Mouse (Mus musculus) thymus, adult 2 months (tissue): Measurements from ENCODE around the gene Gm47791. TPM values are rescaled to one million over a fixed set of nuclear protein-coding genes. Genes with fewer than 3 reads are reported as not detected.

Experiments used
- DNase-seq: peaks from one replicate; pipeline ENCODE4 v3.0.0; 2021
- H3K27ac ChIP-seq: fragments of 200-500 bp; 2 replicates; pipeline ENCODE4 v1.5.1; 2012; ENCODE audit warnings: low read length, control low read depth; ENCODE audit not compliant: control insufficient read depth, insufficient read depth
- H3K27me3 ChIP-seq: fragments of 200-500 bp; 2 replicates; pipeline ENCODE4 v1.6.1; 2012; ENCODE audit warnings: mild to moderate bottlenecking, low read length, moderate library complexity, mixed read lengths; ENCODE audit not compliant: control insufficient read depth, insufficient read depth
- H3K36me3 ChIP-seq: fragments of 200-500 bp; 2 replicates; pipeline ENCODE4 v1.6.1; 2012; ENCODE audit warnings: mild to moderate bottlenecking, low read length, moderate library complexity; ENCODE audit not compliant: control insufficient read depth, insufficient read depth
- H3K4me1 ChIP-seq: fragments of 200-500 bp; replicated peaks from 2 replicates; pipeline ENCODE4 v1.6.1; 2012; ENCODE audit warnings: low read length; ENCODE audit not compliant: control insufficient read depth, insufficient read depth
- H3K4me3 ChIP-seq: fragments of 200-500 bp; 2 replicates; pipeline ENCODE4 v1.5.1; 2012; ENCODE audit warnings: mild to moderate bottlenecking, low read length, control low read depth, moderate library complexity; ENCODE audit not compliant: control insufficient read depth, insufficient read depth
- CTCF ChIP-seq: fragments of 200-500 bp; IDR thresholded peaks from 2 replicates; pipeline ENCODE4 v1.5.1; 2012; ENCODE audit warnings: mild to moderate bottlenecking, control low read depth, low read length, moderate library complexity, borderline replicate concordance; ENCODE audit not compliant: control insufficient read depth, poor library complexity, insufficient read depth; ENCODE audit errors: extremely low read depth
- POLR2A ChIP-seq: fragments of 200-500 bp; IDR thresholded peaks from 2 replicates; pipeline ENCODE4 v1.6.1; 2012; ENCODE audit warnings: mild to moderate bottlenecking, low read length, control low read depth, moderate library complexity; ENCODE audit not compliant: control insufficient read depth, poor library complexity, insufficient read depth; ENCODE audit errors: extremely low read depth
- WGBS: fragments of 180-500 bp; shearing (Covaris S2); methylation state at CpG from one replicate; pipeline ENCODE4 v1.1.7; 2018; 5-methylcytosine and 5-hydroxymethylcytosine counted together
- polyA plus RNA-seq: library from polyadenylated mRNA; depleted of rRNA; stranded (reverse); fragments of >200 nt; gene quantifications from 2 replicates; pipeline ENCODE4 v1.2.3, GENCODE M21; 2012

Gene Gm47791
- polyA plus RNA-seq, 1 experiment = not detected

DNA sequence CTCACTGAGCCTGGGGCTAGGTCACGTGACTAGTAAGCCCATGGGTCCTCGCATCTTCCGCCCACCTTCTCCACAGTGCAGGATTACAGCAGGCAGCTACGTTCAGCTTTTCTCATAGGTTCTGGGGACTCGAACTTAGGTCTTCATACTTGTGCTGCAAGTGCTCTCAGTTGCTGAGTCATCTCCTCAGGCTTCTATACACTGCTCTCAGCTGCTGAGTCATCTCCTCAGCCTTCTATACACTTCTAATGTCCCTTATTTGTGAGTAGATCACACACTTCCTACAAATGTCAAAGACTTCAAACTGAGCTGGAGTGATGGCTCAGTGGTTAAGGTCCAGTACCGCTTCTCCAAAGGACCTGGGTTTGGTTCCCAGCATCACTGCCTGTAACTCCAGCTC is 21.2 kb upstream of the Gm47791 start:
- Histone ChIP-seq H3K36me3 (no peaks in the 10 kb centered on the region), H3K27me3 (no peaks in the 10 kb centered on the region), H3K4me1 (peaks cover 5% of the 10 kb centered on the region; the same call in 1 of the 2 replicates), H3K4me3 (no peak overlapping the region), H3K27ac (no peak overlapping the region)
- 96% methylated on average over 6 of the region's 6 CpGs for WGBS
- TF ChIP-seq POLR2A (no peak), CTCF (no peak)
- no peak for DNase-seq

DNA sequence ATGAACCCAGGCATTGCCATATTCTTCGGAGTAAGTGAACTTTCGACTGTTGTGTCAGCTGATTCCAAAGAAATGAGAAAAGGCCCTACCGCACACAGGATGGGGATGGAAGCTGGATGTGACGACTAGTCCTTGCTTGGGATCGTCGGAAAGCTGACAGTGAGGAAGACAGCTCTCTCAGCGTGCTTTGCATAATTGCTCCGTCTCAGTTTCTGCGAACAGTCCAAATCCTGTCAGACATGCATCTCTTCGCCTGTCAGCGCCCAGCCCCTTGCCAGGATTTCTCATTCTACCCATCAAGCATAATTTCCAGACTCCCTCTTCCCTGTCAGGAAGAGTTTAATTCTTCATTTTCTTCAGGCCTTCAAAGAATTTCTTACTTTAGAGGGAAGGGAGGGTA is 20.1 kb upstream of the Gm47791 start:
- 96% methylated on average over 11 of the region's 11 CpGs for WGBS
- Histone ChIP-seq H3K27me3 (no peaks in the 10 kb centered on the region), H3K4me3 (no peak overlapping the region), H3K27ac (no peak overlapping the region), H3K36me3 (no peaks in the 10 kb centered on the region), H3K4me1 (0 out of 2 replicates have a peak, but pooled peaks cover 2% of the 10 kb centered on the region)
- no peak for DNase-seq
- TF ChIP-seq POLR2A (no peak), CTCF (no peak)

DNA sequence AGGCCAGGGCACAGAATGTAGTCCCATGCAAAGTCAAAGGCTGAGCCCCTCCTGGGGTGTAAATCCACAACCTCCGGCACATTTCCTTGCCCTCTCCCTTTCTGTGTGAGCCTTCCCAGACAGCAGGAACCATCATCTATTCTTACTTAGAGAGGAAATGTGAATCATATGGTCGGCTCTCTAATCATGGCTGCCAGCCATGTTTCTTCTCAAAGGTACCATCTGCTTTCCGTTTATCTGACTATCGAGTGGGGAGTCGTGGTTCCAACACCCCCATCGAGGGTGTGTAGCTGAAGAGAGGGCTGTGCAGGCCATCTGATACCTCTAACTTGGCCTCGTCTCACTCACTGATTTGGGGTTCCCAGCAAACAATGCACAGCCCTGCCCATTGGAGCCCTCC is 17.0 kb upstream of the Gm47791 start:
- Histone ChIP-seq H3K27ac (no peak overlapping the region), H3K4me3 (no peak overlapping the region), H3K4me1 (no peaks in the 10 kb centered on the region), H3K27me3 (no peaks in the 10 kb centered on the region), H3K36me3 (no peaks in the 10 kb centered on the region)
- no peak for TF ChIP-seq CTCF
- no peak for TF ChIP-seq POLR2A
- WGBS = 85% methylated on average over 7 of the region's 7 CpGs
- DNase-seq = no peak

DNA sequence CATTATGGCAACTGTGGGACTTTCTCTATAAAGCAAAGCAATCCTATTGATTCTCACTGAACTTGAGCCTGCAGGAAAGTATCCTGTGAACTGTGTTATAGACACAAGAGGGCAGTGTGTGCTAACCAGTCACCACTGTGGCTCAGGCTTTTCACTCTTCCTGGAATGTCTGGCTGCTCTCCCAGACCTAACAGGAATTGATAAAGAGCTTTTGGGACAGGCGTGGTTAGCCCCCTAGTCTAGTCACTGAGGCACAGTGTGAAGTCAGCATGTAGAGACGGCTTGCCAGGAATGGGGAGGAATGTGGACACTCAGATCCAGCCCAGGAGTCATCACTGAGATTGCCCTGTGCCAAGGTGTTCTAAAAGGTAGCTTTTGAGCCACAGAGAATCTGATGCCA is 16.4 kb upstream of the Gm47791 start:
- peak; percentile 14 for DNase-seq
- Histone ChIP-seq H3K4me1 (no peaks in the 10 kb centered on the region), H3K27ac (no peak overlapping the region), H3K36me3 (no peaks in the 10 kb centered on the region), H3K4me3 (no peak overlapping the region), H3K27me3 (no peaks in the 10 kb centered on the region)
- 11% methylated on average over 2 of the region's 2 CpGs for WGBS
- TF ChIP-seq CTCF = no peak
- no peak for TF ChIP-seq POLR2A

DNA sequence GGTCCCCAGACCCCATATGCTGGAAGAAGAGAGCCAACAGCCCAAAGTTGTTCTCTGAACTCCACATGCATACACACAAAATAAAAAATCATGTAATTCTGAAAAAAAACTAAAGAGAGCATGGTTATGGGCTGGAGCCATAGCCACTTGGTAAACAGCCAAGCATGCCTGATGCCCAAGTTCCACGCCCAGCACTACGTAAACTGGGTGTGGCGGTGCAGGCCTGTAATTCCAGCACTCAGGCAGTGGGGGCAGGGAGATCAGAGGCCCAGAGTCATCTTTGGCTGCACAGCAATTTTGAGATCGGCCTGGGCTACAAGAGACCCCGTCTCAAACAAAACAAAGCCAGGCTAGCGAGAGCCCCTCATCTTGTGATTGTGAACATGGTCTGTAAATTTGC is 14.5 kb upstream of the Gm47791 start:
- no peak for DNase-seq
- Histone ChIP-seq H3K4me3 (no peak overlapping the region), H3K4me1 (no peaks in the 10 kb centered on the region), H3K36me3 (no peaks in the 10 kb centered on the region), H3K27me3 (no peaks in the 10 kb centered on the region), H3K27ac (no peak overlapping the region)
- 90% methylated on average over 6 of the region's 6 CpGs for WGBS
- TF ChIP-seq POLR2A = no peak
- no peak for TF ChIP-seq CTCF

DNA sequence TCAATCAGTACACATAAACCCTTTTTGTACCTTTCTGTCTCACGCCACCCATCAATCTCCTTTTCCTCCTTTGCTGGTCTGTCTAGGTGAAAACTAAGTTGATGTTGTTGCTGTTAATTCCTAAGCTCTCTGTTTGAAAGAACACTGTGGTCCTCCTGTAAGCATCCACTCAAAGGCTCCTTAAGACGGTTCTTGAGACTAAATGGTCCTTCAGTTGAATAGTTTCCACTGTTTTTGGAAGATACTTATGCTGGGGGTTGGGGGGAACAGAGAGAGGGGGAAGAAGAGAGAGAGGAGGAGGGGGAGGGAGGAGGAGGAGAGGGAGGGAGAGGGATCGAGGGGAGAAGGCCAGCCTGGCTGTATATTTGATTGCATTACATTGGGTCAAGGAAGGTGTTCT is 12.5 kb upstream of the Gm47791 start:
- H3K27ac ChIP-seq = no peak overlapping the region
- H3K4me1 ChIP-seq = no peaks in the 10 kb centered on the region
- WGBS = 80% methylated on average over 3 of the region's 3 CpGs
- H3K4me3 ChIP-seq = no peak overlapping the region
- no peak for DNase-seq
- TF ChIP-seq CTCF (no peak), POLR2A (no peak)
- no peaks in the 10 kb centered on the region for H3K27me3 ChIP-seq
- H3K36me3 ChIP-seq = no peaks in the 10 kb centered on the region

DNA sequence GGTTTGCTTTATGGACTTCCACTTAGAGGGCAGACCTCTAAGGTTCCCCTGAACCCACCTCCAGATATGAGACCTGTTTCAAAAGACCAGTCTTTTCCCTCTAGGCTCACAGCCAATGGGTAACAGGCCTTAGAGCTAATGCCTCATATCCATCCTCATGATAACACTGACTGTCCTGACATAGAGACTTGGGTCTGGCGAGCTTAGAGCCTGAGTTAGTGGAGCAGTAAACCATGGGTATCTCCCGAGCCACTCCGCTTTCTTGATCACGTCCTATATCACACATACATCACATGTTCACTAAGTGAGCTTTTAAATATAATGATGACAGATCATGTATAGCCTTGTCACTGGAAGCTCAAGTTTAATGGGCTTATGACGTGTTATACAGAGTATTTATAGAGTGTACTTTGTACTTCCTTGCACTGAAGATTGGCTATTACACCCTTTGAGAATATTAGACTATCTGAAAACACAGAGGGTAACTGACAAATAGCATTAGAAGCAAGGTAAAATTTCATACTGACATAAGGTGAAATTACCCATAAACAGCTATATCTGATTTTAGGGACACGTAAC is 8.4 kb upstream of the Gm47791 start:
- H3K4me3 ChIP-seq = no peak overlapping the region
- no peak for TF ChIP-seq POLR2A
- no peak for TF ChIP-seq CTCF
- no peaks in the 10 kb centered on the region for H3K36me3 ChIP-seq
- WGBS = 91% methylated on average over 6 of the region's 6 CpGs
- no peak for DNase-seq
- H3K27ac ChIP-seq = no peak overlapping the region
- H3K4me1 ChIP-seq = no peaks in the 10 kb centered on the region
- H3K27me3 ChIP-seq = no peaks in the 10 kb centered on the region
